Mouse (Mus musculus) heart, postnatal 10 days (tissue): ENCODE measurements around the gene Pcnx2. TPM values are rescaled to one million over a fixed set of nuclear protein-coding genes. Genes with fewer than 3 reads are reported as not detected.

Source experiments
- DNase-seq, 2 experiments: peaks; one replicate each; pipeline ENCODE4 v3.0.0; 2021
- intact Hi-C: fragments of 180-260 bp; cut with DNase I; formaldehyde crosslinking; loops from one replicate; pipeline ENCODE4 v1.15.1; 2025
- total RNA-seq, 2 experiments: library from RNA; stranded (reverse); gene quantifications; 2 replicates each; pipeline ENCODE4 v1.2.3; 2021

Pcnx2 gene
- total RNA-seq, 2 experiments from 2014 or later: 0.45 TPM

DNA sequence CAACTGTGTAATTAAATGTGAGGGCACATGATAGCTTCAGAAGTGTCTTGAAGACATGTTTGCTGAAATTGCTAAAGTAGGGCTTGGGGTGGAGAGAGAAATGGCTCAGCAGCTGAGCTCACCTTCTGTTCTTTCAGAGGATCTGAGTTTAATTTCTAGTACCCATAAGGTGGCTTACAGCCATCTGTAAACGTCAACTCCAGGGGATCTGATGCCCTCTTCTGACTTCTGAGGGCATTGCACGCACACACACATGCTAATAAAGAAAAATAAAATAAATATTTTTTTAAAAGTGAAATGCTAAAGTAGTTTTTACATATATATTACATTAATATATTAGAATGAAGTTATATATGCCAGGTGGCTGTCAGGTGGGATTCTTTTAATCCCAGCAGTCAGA, 3.0 kb upstream of the Pcnx2 start:
- intact Hi-C loops: no loop called here
- DNase-seq: no peak

DNA sequence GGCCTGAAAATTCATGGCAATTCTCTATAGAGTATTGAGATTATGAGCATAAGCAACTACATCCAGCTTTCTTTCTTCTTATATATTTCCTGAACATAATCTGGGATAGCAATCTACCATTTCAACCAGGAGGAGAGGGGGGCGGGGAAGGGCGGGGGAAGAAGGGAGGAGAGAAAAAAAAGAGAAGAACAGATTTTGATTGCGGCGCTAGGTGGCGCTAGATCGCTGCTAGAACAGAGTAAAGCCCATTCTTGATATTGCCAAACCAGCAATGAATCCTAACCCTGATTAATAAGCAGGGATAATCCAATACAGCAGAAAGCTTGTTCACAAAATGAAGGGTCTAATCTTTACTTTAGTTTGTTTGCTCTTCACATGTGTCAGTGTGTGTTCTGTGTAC, 782 bp upstream of the Pcnx2 start:
- DNase-seq: peak; percentile 44 to 62
- intact Hi-C loops: no loop called here

DNA sequence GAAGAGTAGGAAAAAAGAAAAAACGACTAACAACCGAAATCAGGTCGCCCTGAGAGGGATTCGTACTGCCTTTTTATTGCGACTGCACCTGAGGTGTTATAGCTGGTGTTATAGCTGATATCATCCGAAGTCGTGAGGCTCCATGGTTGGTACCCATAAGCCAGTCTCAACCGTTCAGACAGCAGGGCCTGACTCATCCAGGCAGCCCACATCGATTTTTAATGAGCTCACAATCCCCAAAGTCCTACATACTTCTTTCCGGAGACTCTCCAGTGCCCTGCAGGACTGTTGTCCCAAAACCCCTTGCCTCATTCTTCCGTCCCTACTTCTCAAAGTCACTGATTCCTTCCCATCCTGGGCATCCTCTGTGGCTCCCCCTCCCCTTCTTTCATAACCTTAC, 729 bp downstream of the Pcnx2 start:
- intact Hi-C loops: no loop called here
- DNase-seq: no peak

GRCm38 (mm10) chr8:125889920-125890319, 8.2 kb downstream of the Pcnx2 start:
- no peak for DNase-seq

DNA sequence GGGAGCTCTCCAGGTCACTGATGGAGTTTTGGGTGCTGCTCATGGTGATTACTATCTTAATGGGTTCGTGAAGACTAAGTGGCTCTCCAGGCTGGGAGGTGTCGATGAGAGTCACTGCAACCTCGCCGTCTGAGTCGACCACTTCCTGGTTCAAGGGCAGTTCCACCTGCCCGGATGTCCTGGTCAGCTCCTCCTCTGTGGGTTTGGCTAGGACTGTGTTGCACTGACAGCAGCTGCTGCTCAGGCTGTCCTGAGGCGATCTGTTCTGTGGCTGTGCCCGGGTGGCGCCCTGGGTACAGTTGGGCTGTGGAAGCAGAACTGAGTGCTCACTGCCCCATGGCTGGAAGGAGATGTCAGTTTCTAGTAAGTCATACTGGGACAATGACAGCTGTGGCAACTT, 10.6 kb downstream of the Pcnx2 start:
- intact Hi-C loops: no loop called here
- DNase-seq: no peak

More at GRCm38 (mm10) chr8:125889920-125890319, 8.2 kb downstream of the Pcnx2 start:
- intact Hi-C loops: no loop called here

DNA sequence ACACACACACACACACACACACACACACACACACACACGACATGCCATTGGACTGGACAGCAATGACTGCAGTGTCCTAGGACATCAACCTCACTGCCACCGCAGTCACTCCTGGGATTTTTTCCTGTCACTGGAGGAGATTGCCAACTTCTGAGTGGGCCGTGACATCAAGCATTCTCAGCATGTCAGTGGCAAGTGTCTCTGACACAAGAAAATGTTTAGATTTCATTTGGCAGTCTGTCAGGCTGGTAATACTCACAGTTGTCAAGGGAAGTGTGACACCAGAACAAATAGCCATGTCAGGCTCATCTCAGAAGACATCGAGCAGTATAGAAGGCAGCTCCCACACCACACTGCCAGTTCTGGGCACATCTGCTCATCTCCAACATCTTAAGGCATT, 17.7 kb downstream of the Pcnx2 start:
- intact Hi-C loops: no loop called here
- DNase-seq: peak; percentile 37 to 51

GRCm38 (mm10) chr8:125873250-125873534, 24.9 kb downstream of the Pcnx2 start:
- intact Hi-C loops: loop anchor here (5.0 to 10.0 kb wide), 3 partner anchors 438 to 821 kb away; partner anchors contain the start of gene Disc1
- DNase-seq: no peak

- no peak for DNase-seq
- intact Hi-C loops: loop anchor here (5.0 to 10.0 kb wide), 3 partner anchors 438 to 820 kb away; partner anchors contain the start of gene Disc1
Measured at GRCm38 (mm10) chr8:125872501-125873249, 25.4 kb downstream of the Pcnx2 start.

GRCm38 (mm10) chr8:125870821-125871321, 27.2 kb downstream of the Pcnx2 start:
- intact Hi-C loops: loop anchor here (2.0 to 10.0 kb wide), 5 partner anchors 298 to 819 kb away; partner anchors contain the start of gene Disc1
- DNase-seq: peak; percentile 81 to 88

- no peak for DNase-seq
- intact Hi-C loops: loop anchor here (2.0 to 10.0 kb wide), 5 partner anchors 297 to 818 kb away; partner anchors contain the start of gene Disc1
Measured at GRCm38 (mm10) chr8:125870179-125870702, 27.9 kb downstream of the Pcnx2 start.

GRCm38 (mm10) chr8:125869739-125870138, 28.4 kb downstream of the Pcnx2 start:
- DNase-seq: no peak
- intact Hi-C loops: loop anchor here (2.0 to 10.0 kb wide), 6 partner anchors 297 to 817 kb away; partner anchors contain the start of gene Disc1

- intact Hi-C loops: loop anchor here (5.0 kb wide), 1 partner anchor 686 kb away; no protein-coding TSS in a partner anchor
- DNase-seq: no peak
Measured at GRCm38 (mm10) chr8:125868552-125868951, 29.6 kb downstream of the Pcnx2 start.

GRCm38 (mm10) chr8:125866125-125866524, 32.0 kb downstream of the Pcnx2 start:
- no peak for DNase-seq
- intact Hi-C loops: loop anchor here (5.0 kb wide), 1 partner anchor 684 kb away; no protein-coding TSS in a partner anchor

DNA sequence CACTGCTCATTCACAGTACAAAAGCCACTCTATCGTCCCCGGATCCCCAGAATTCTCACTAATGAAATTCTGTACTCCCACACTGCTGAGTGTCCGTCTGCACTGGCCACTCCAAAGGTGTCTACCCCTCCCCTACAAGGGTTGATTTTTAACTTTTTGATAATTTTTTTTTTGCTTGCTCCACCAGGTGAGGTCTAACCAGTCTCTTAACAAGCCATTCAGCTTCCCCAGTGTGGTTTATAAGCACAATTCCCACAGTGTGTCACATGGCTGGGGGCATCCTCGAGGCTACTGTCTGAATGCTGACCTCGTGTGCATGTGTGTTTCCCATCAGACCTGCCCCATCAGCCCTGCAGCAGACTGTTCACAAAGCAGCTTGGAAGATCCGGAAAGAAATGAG, 40.9 kb downstream of the Pcnx2 start:
- intact Hi-C loops: loop anchor here (5.0 kb wide), 1 partner anchor 125 kb away; no protein-coding TSS in a partner anchor
- no peak for DNase-seq

DNA sequence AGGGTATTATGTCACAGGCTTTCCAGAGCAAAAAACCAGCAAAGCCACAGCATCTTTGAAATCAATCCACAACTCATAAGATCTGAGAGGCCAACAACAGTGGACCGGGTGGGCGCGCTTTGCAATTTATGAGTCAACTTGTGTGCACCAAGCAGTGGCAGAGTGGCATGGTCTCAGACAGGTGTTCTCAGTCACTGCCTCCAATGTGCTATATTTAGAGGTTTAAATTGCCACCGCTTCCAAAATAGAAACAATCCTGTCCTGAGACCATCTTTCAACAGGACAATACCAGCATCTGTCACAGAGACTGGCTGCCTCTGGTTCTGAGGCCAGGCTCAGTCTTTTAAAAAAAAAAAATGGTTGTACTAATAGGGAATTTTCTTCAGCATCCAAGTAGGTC, 42.0 kb downstream of the Pcnx2 start:
- DNase-seq: no peak
- intact Hi-C loops: loop anchor here (5.0 kb wide), 1 partner anchor 124 kb away; no protein-coding TSS in a partner anchor

GRCm38 (mm10) chr8:125854379-125854778, 43.7 kb downstream of the Pcnx2 start:
- no peak for DNase-seq
- intact Hi-C loops: no loop called here

GRCm38 (mm10) chr8:125853300-125853699, 44.8 kb downstream of the Pcnx2 start:
- intact Hi-C loops: no loop called here
- no peak for DNase-seq

GRCm38 (mm10) chr8:125849181-125849580, 48.9 kb downstream of the Pcnx2 start:
- intact Hi-C loops: no loop called here
- DNase-seq: no peak

DNA sequence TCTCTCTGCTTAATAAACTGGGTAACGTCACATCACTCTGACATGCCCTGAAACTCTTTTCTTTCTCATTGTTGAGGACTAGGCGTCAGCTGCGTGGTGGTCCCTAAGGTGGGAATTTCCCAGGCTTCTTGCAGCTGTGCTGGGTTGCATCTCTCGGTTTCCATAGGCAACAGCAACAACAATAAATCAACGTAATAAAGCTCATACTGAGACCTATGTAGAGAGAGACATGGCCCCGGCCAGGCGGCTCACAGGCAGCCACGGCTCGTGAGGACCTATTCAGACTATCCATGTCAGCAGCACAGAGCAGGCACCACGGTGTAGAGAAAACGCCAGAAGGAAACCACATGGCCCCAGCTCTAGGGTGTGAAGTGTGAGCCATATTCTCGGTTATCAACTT, 50.3 kb downstream of the Pcnx2 start:
- DNase-seq: no peak
- intact Hi-C loops: no loop called here

- no peak for DNase-seq
- intact Hi-C loops: no loop called here
Measured at GRCm38 (mm10) chr8:125845281-125845680, 52.8 kb downstream of the Pcnx2 start.

DNA sequence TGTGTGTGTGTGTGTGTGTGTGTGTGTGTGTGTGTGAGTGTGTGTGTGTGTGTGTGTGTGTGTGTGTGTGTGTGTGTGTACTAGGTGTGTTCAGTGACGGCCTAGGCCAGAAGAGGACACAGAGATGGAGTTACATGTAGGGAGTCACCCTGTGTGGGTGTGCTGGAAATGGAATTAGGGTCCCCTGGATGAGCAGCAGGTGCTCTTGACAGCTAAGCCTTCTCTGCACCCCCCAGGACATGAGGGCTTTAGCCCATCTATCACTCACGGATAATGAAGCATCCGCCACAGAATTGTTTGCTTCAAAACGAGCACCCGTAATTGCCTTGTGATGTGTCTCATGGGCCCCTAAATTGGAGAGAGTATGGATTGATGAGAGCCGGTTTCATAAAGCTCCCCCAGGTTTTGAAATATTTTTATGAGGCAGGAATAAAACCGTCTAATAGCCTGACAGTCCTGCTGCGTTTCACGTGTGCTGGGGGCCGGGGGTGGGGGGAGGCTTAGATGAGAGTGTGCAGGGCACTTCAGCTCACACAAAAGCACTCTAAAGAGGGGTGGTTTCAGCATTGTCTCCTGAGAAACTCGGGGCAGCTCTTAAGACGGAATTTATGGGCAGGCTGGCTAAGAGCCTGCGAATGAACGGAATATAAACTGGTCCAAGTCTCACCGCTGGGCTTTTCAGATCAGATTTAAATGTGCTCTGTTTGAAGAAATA, 54.8 kb downstream of the Pcnx2 start:
- DNase-seq: no peak
- intact Hi-C loops: no loop called here
